Mouse (Mus musculus): ENCODE data around the gene Tmem184b.
A peak's percentile ranks its signal among the peaks of the same experiment; 100 is the strongest.

GRCm38 (mm10) chr15:79402836-79403762, at the start of gene Tmem184b:
- TF ChIP-seq E2F4 (IDR thresholded peaks at IDR 0.05; ENCODE audit: insufficient read depth), result no peak
- no peak for TF ChIP-seq MAX (IDR thresholded peaks at IDR 0.05; ENCODE audit: low read depth)
- TF ChIP-seq POLR2A (IDR thresholded peaks at IDR 0.05; ENCODE audit: insufficient read length, low read depth), result peak; percentile 84
- TF ChIP-seq TCF3 (IDR thresholded peaks at IDR 0.05; ENCODE audit: insufficient read length, low read depth), result no peak
- peak in 1 of 3 experiments; percentile 9 for TF ChIP-seq MYOD1 (IDR thresholded peaks at IDR 0.05; ENCODE audit: control insufficient read depth in 1 of 3, insufficient read length in 2 of 3, low read depth in 2 of 3)
- no peak for TF ChIP-seq USF1 (IDR thresholded peaks at IDR 0.05; ENCODE audit: low read depth)
- peak in 1 of 3 experiments; percentile 9 for TF ChIP-seq MYOG (IDR thresholded peaks at IDR 0.05; ENCODE audit: control insufficient read depth in 1 of 3, insufficient read depth in 1 of 3, insufficient read length in 2 of 3, low read depth in 2 of 3)
- TF ChIP-seq REST (IDR thresholded peaks at IDR 0.05; ENCODE audit: insufficient read depth, insufficient read length), result no peak
- no peak for TF ChIP-seq TCF12 (IDR thresholded peaks at IDR 0.05; ENCODE audit: insufficient read depth, poor library complexity, severe bottlenecking)

Data from myocyte (in vitro differentiated cells).